Mouse (Mus musculus) CD4-positive naive resting alpha-beta T cell, adult 57 days (primary cell): ENCODE results near the gene Zfp362. TPM values are rescaled to one million over a fixed set of nuclear protein-coding genes. Genes with fewer than 3 reads are reported as not detected.

Experiments used
- total RNA-seq: library from RNA; stranded (reverse); gene quantifications from one replicate; pipeline ENCODE4 v1.2.4, GENCODE M21; 2023

The Zfp362 gene
- total RNA-seq, result 40.3 TPM

GRCm38 (mm10) chr4:128806043-128806826 lies at the start of gene Zfp362:
Zfp362 (minus strand) TSS chr4:128806045.

GRCm38 (mm10) chr4:128755064-128755463 lies 50.8 kb downstream of the Zfp362 start, which contains the start of gene A3galt2:
A3galt2 (plus strand) TSS chr4:128755364.

Other genes with a start within 250 kb of the Zfp362 start
- gene Zscan20, start 195.9 kb downstream of the Zfp362 start, total RNA-seq, result 12.5 TPM
- 2.3 TPM for gene Tlr12, start 187.4 kb downstream of the Zfp362 start, total RNA-seq
- 88.5 TPM for gene Phc2, start 151.3 kb downstream of the Zfp362 start, total RNA-seq
- 1.9 TPM for gene A3galt2, start 50.7 kb downstream of the Zfp362 start, total RNA-seq
- 6.4 TPM for gene Trim62, start 77.5 kb upstream of the Zfp362 start, total RNA-seq
- gene Azin2, start 156.4 kb upstream of the Zfp362 start, total RNA-seq, result not detected
- 57.8 TPM for gene Ak2, start 185.9 kb upstream of the Zfp362 start, total RNA-seq